Comparison of ENCODE assay signal across 9 mouse cellular contexts in genomic region chr17:86652751-86653150, GRCm38 (mm10).
"Had no signal": no experiment of that assay in that cellular context is flagged by ENCODE, and none has a peak within 500 bp of the region (broad histone marks: within the 10 kb centered on the region; RNA-seq: fewer than 3 reads in every experiment).

No protein-coding gene starts in this region.

- DNase-seq: kidney, postnatal 4 days; liver; liver, embryonic 13.5 days; liver, postnatal 0 days; retina, postnatal 1 day; right cerebral cortex, postnatal 4 days; spleen, adult 18-20 months; thymus, adult 18-20 months; thymus, postnatal 14 days had no signal
